In genomic region chr17:47275796-47276311, GRCm38 (mm10) we compare ENCODE assay signal across 9 mouse cellular contexts.
DNase-seq lines count a peak whose midpoint lies in the region; ATAC-seq and TF ChIP-seq lines count a peak whose summit lies in the region.
"Had no signal": no experiment of that assay in that cellular context is flagged by ENCODE, and none has a peak within 500 bp of the region (broad histone marks: within the 10 kb centered on the region; RNA-seq: fewer than 3 reads in every experiment).

No protein-coding gene starts in this region.

- H3K36me3 ChIP-seq in liver, adult 2 months (ENCODE audit: control insufficient read depth, insufficient read depth, low read length): no peaks in the 10 kb centered on the region
- no peaks in the 10 kb centered on the region for H3K36me3 ChIP-seq in liver, postnatal 0 days (replicated peaks; ENCODE audit: insufficient read depth, low read length)
- no peaks in the 10 kb centered on the region for H3K36me3 ChIP-seq in stomach, embryonic 15.5 days

- H3K27me3 ChIP-seq in liver, adult 2 months (ENCODE audit: control insufficient read depth, insufficient read depth, low read length): no peaks in the 10 kb centered on the region
- H3K27me3 ChIP-seq in liver, postnatal 0 days (ENCODE audit: insufficient read depth, low read length): no peaks in the 10 kb centered on the region
- H3K27me3 ChIP-seq in stomach, embryonic 15.5 days (replicated peaks): no peaks in the 10 kb centered on the region
- H3K27me3 ChIP-seq: megakaryocyte, embryonic 14.5 days had no signal

- H3K9me3 ChIP-seq in liver, postnatal 0 days (ENCODE audit: low read length): no peaks in the 10 kb centered on the region
- H3K9me3 ChIP-seq in stomach, embryonic 15.5 days: no peaks in the 10 kb centered on the region

- no peaks in the 10 kb centered on the region for H3K79me2 ChIP-seq in liver, adult 2 months (ENCODE audit: control insufficient read depth, insufficient read depth, low read length)

- H3K4me3 ChIP-seq in liver, adult 2 months (ENCODE audit: insufficient read depth, low read depth, low read length): no peak overlapping the region
- no peak overlapping the region for H3K4me3 ChIP-seq in liver, postnatal 0 days (ENCODE audit: low read depth, low read length)
- no peak overlapping the region for H3K4me3 ChIP-seq in stomach, embryonic 15.5 days (replicated peaks)
- H3K4me3 ChIP-seq: megakaryocyte, embryonic 14.5 days had no signal

- no peak overlapping the region for H3K9ac ChIP-seq in liver, adult 2 months (ENCODE audit: low read depth, low read length)
- H3K9ac ChIP-seq in liver, postnatal 0 days (replicated peaks): no peak overlapping the region
- no peak overlapping the region for H3K9ac ChIP-seq in stomach, embryonic 15.5 days

- WGBS in liver, adult 2 months: 56% methylated on average over 19 of the region's 19 CpGs
- WGBS in liver, postnatal 0 days (ENCODE audit: insufficient replicate concordance): 70% methylated on average over 19 of the region's 19 CpGs
- WGBS in stomach, embryonic 15.5 days: 66% methylated on average over 19 of the region's 19 CpGs

- no peak overlapping the region for H3K4me2 ChIP-seq in liver, postnatal 0 days (ENCODE audit: low read depth, low read length)
- H3K4me2 ChIP-seq in stomach, embryonic 15.5 days: 0 out of 2 replicates have a peak overlapping the region, but pooled peaks have one; percentile 8

- H3K4me1 ChIP-seq in liver, adult 2 months (ENCODE audit: control insufficient read depth, insufficient read depth, low read length): 0 out of 2 replicates have a peak, but pooled peaks cover 2% of the 10 kb centered on the region
- peaks cover 5% of the 10 kb centered on the region; the same call in 1 of the 2 replicates for H3K4me1 ChIP-seq in liver, postnatal 0 days (ENCODE audit: insufficient read depth)
- H3K4me1 ChIP-seq in stomach, embryonic 15.5 days: 0 out of 2 replicates have a peak, but pooled peaks cover 3% of the 10 kb centered on the region

- H3K27ac ChIP-seq in liver, adult 2 months (replicated peaks; ENCODE audit: insufficient read depth, low read depth, low read length): no peak overlapping the region
- H3K27ac ChIP-seq in liver, postnatal 0 days (ENCODE audit: low read depth): no peak overlapping the region
- peak overlapping the region; percentile 51; the same call in 1 of the 2 replicates for H3K27ac ChIP-seq in stomach, embryonic 15.5 days

- TF ChIP-seq CTCF in liver, adult 2 months (IDR thresholded peaks at IDR 0.05; ENCODE audit: low read depth, low read length): no peak
- TF ChIP-seq CTCF in liver, postnatal 0 days (IDR thresholded peaks at IDR 0.05; ENCODE audit: low read depth): no peak

- no peak for ATAC-seq in liver, postnatal 0 days
- peak; percentile 61; the same call in 1 of the 2 replicates for ATAC-seq in stomach, embryonic 15.5 days (ENCODE audit: insufficient read depth, low FRiP score, low read depth)
- no peak for ATAC-seq in activated CD4-positive, CD25-positive, alpha-beta regulatory T cell, adult 4 months

- TF ChIP-seq EP300 in liver, postnatal 0 days (IDR thresholded peaks at IDR 0.05; ENCODE audit: low read depth): no peak

- no peak for TF ChIP-seq POLR2A in liver, adult 2 months (IDR thresholded peaks at IDR 0.05; ENCODE audit: extremely low read depth, insufficient read depth, low read length)

- peak; percentile 34 to 60 for DNase-seq in cerebellum, postnatal 10 days
- no peak for DNase-seq in cerebellum, adult 9-10 months
- DNase-seq in liver, adult 2 months (ENCODE audit: extremely low read depth, low read depth, low spot score): peak; percentile 43
- DNase-seq in liver, postnatal 0 days: no peak
- peak; percentile 39 to 43 for DNase-seq in kidney, postnatal 36 days
- DNase-seq in cerebellum, adult 11 months: no peak

Comparison
In these comparisons a context has a peak if more than half of its experiments do, and no peak if none do; other contexts are left out.
1. DNase-seq: peak in cerebellum, postnatal 10 days (2 of 2), liver, adult 2 months (single experiment) and kidney, postnatal 36 days (2 of 2); none in cerebellum, adult 9-10 months (single experiment), liver, postnatal 0 days (single experiment) and cerebellum, adult 11 months (single experiment).